Mouse (Mus musculus) adrenal gland, postnatal 14 days (tissue): ENCODE measurements around the gene Zcchc2. TPM values are rescaled to one million over a fixed set of nuclear protein-coding genes. Genes with fewer than 3 reads are reported as not detected.

ENCODE experiments used
- DNase-seq: peaks from one replicate; pipeline ENCODE4 v3.0.0; 2021; ENCODE audit warnings: mixed read lengths
- total RNA-seq: library from RNA; stranded (reverse); gene quantifications from 2 replicates; pipeline ENCODE4 v1.2.3, GENCODE M21; 2021

Gene Zcchc2
- total RNA-seq, 1 experiment from 2014 or later = 17.5 TPM

GRCm38 (mm10) chr1:106073166-106073565 is 83.0 kb downstream of the Zcchc2 start:
- DNase-seq = no peak

GRCm38 (mm10) chr1:106074141-106074540 is 83.9 kb downstream of the Zcchc2 start:
- DNase-seq = no peak

GRCm38 (mm10) chr1:106074656-106075055 is 84.5 kb downstream of the Zcchc2 start:
- DNase-seq = no peak

GRCm38 (mm10) chr1:106076641-106077040 is 86.4 kb downstream of the Zcchc2 start:
- DNase-seq = no peak

GRCm38 (mm10) chr1:106077166-106077565 is 87.0 kb downstream of the Zcchc2 start:
- no peak for DNase-seq

Other genes starting within 250 kb of the Zcchc2 start
- 1.9 and 4.9 TPM in 2 replicates for gene Tnfrsf11a, start 209.7 kb upstream of the Zcchc2 start, total RNA-seq
- 19.3 and 19.4 TPM in 2 replicates for gene Phlpp1, start 181.3 kb downstream of the Zcchc2 start, total RNA-seq